Mouse (Mus musculus) testis, adult 2 months (tissue): ENCODE measurements around the gene Ythdf1. TPM values are rescaled to one million over a fixed set of nuclear protein-coding genes. Genes with fewer than 3 reads are reported as not detected.

Experiments
- H3K27ac ChIP-seq: fragments of 200-500 bp; 2 replicates; pipeline ENCODE4 v1.5.1; 2012; ENCODE audit warnings: low read depth, low read length; ENCODE audit not compliant: control insufficient read depth, insufficient read depth
- H3K27me3 ChIP-seq: fragments of 200-500 bp; 2 replicates; pipeline ENCODE4 v1.6.1; 2012; ENCODE audit warnings: mild to moderate bottlenecking, low read length, moderate library complexity; ENCODE audit not compliant: control insufficient read depth, insufficient read depth
- H3K36me3 ChIP-seq: fragments of 200-500 bp; 2 replicates; pipeline ENCODE4 v1.6.1; 2012; ENCODE audit warnings: mild to moderate bottlenecking, low read length; ENCODE audit not compliant: control insufficient read depth, insufficient read depth
- H3K4me1 ChIP-seq: fragments of 200-500 bp; 2 replicates; pipeline ENCODE4 v1.6.1; 2012; ENCODE audit warnings: low read length; ENCODE audit not compliant: control insufficient read depth, insufficient read depth
- H3K4me3 ChIP-seq: fragments of 200-500 bp; 2 replicates; pipeline ENCODE4 v1.5.1; 2012; ENCODE audit warnings: low read depth, mild to moderate bottlenecking, low read length, moderate library complexity, mixed read lengths; ENCODE audit not compliant: control insufficient read depth
- CTCF ChIP-seq: fragments of 200-500 bp; IDR thresholded peaks from 2 replicates; pipeline ENCODE4 v1.5.1; 2012; ENCODE audit warnings: low read depth, mild to moderate bottlenecking, inconsistent platforms, low read length, moderate library complexity; ENCODE audit not compliant: control insufficient read depth, insufficient read depth, insufficient replicate concordance
- POLR2A ChIP-seq: fragments of 200-500 bp; IDR thresholded peaks from 2 replicates; pipeline ENCODE4 v1.6.1; 2012; ENCODE audit warnings: low read depth, mild to moderate bottlenecking, inconsistent platforms, low read length, moderate library complexity; ENCODE audit not compliant: control insufficient read depth
- polyA plus RNA-seq: library from polyadenylated mRNA; depleted of rRNA; stranded (reverse); fragments of >200 nt; gene quantifications from 2 replicates; pipeline ENCODE4 v1.2.3, GENCODE M21; 2012

The Ythdf1 gene
- polyA plus RNA-seq, 1 experiment, result 22.5 TPM

DNA sequence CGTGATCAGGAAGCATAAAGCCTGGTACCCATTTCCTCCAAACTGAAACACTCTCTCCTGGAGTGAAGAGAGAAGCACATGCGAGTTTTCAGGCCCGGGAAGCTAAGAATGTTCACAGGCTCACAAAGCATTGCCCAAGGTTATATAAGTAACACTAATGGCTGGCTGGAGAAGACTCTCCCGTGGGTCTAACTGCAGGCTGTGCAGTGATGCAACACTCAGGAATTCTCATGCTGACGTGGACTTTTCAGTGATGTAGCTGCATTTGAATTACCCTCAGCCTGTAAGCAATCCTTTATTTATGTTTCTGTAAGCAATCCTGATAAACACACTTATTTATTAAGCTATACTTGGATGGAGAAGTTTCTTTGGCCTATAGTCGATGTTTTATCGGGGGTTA is 38.9 kb upstream of the Ythdf1 start:
- TF ChIP-seq CTCF (no peak), POLR2A (no peak)
- H3K4me3 ChIP-seq, result no peak overlapping the region
- H3K27ac ChIP-seq, result no peak overlapping the region
- no peaks in the 10 kb centered on the region for H3K36me3 ChIP-seq
- 0 out of 2 replicates have a peak, but pooled peaks cover 4% of the 10 kb centered on the region for H3K4me1 ChIP-seq
- no peaks in the 10 kb centered on the region for H3K27me3 ChIP-seq

DNA sequence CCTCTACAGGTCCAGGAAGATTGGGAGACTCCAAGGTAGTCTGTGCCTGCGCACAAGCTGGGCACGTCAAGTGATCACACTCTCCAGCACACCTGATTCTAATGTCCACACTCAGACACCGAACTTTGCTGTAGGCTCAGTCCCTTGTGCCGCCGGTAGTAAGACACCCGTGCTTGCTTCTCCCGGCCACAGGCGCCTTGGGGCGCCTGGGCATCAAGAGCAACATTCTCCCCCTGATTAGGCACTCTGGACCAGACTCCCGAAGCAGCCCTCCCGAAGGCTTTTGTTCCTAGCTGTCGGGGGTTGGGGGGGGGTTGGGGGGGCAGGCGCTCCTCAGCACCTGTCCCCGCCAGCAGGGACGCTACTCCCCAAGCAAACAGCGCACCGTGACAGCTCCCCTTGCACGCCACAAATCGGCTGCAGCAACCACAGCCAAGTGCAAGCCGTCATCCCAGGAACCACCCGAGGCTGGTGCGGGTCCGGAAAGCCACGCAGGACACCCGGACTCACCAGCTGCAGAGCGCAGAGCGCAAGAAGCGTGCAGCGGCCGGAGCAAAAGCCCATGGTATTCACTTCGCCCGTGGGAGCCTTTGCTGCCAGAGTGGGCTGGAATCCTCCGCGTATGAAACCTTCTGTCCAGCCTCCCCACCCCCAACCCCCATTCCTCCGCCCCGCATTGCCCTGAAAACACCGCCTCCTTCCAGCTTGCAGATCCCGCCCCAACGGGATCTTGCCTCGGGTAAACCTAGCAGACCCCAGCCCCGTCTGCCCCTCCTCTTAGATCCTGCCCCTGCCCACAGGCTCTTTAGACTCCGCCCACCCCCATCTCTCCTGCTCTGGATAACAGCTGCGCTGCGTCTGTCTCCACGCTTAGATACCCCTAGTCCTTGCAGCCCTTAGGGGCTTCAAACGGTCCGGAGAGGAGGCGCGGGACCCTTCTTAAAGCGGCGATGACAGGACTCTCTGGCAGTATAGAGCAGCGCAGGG is 33.6 kb upstream of the Ythdf1 start, which contains the start of gene Nkain4:
TSS of gene Nkain4 (minus strand) at position 639 of the 987 bp plus-strand sequence.
- H3K4me1 ChIP-seq, result peaks cover 4% of the 10 kb centered on the region; the same call in 1 of the 2 replicates
- H3K27me3 ChIP-seq, result no peaks in the 10 kb centered on the region
- no peak within 1 kb of the TSS for H3K27ac ChIP-seq
- peak within 1 kb of the TSS; percentile 78 for H3K4me3 ChIP-seq
- no peak for TF ChIP-seq POLR2A
- TF ChIP-seq CTCF, result peak; percentile 8; the same call in 1 of the 2 replicates
- H3K36me3 ChIP-seq, result no peaks in the 10 kb centered on the region

DNA sequence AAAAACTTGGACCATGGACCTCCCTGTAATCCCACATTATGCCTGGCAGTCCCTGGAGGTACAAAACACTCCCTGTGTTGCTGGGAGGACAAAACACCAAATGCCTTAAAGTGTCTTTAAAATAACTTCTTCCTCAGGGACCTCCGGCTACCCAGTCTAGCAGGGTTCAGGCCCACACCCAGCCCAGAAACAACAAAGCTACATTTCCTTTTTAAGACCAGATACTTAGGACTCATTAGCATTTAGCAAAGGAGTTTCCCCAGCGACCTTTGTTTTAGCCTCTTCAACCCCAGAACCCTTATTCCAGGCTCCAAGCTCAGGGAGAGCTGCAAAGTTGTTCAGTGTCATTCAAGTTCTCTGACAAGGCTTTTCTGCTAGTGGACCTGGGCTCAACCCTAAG is 32.9 kb upstream of the Ythdf1 start:
- no peaks in the 10 kb centered on the region for H3K27me3 ChIP-seq
- no peaks in the 10 kb centered on the region for H3K36me3 ChIP-seq
- TF ChIP-seq CTCF (no peak), POLR2A (no peak)
- H3K27ac ChIP-seq, result no peak overlapping the region
- H3K4me1 ChIP-seq, result peaks cover 4% of the 10 kb centered on the region; the same call in 1 of the 2 replicates
- no peak overlapping the region for H3K4me3 ChIP-seq

DNA sequence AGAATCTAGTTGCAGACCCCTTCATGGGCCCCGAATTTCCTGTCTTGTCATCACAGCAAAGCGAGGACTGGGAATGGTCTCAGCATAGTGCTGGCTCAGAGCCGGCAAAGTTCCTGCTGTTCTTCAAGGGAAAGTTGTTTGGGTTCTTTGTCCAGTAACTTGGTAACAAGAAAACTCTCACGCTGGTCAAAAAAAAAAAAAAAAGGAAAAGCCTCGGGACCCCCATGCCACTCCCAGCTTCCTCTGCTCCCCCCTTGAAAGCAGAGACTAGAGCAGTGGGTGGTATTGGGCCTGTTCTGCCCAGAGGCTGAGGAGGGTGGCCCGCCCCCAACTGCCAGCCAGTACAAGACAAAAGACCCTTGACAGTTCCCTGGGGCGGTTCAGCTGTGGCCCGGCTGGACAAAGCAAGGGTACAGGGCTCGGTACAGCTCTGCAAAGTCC is 32.0 kb upstream of the Ythdf1 start:
- no peak overlapping the region for H3K4me3 ChIP-seq
- no peak for TF ChIP-seq CTCF
- TF ChIP-seq POLR2A, result no peak
- no peaks in the 10 kb centered on the region for H3K27me3 ChIP-seq
- peaks cover 4% of the 10 kb centered on the region; the same call in 1 of the 2 replicates for H3K4me1 ChIP-seq
- no peak overlapping the region for H3K27ac ChIP-seq
- no peaks in the 10 kb centered on the region for H3K36me3 ChIP-seq

DNA sequence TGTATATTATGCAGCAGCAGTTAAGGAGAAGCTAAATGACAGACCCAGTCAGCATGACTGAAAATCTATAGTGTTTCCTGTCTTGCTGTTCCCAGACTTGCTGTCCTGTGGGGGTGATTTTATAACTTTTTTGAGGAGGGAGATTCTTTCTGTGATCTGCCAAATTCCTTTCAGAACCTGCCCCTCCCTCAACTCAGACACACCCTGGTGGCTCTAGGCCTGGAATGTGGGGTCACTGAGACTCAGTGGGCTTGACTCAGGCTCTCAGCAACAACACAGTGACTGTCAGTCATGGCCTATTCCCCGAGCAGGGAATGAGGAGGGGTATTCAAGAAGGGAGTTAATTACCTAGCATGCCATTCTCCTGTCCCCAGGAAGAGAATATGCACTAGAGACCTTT is 29.2 kb upstream of the Ythdf1 start:
- Histone ChIP-seq H3K4me3 (no peak overlapping the region), H3K27me3 (no peaks in the 10 kb centered on the region), H3K27ac (no peak overlapping the region), H3K36me3 (no peaks in the 10 kb centered on the region), H3K4me1 (peaks cover 3% of the 10 kb centered on the region; the same call in 1 of the 2 replicates)
- TF ChIP-seq POLR2A, result no peak
- no peak for TF ChIP-seq CTCF

DNA sequence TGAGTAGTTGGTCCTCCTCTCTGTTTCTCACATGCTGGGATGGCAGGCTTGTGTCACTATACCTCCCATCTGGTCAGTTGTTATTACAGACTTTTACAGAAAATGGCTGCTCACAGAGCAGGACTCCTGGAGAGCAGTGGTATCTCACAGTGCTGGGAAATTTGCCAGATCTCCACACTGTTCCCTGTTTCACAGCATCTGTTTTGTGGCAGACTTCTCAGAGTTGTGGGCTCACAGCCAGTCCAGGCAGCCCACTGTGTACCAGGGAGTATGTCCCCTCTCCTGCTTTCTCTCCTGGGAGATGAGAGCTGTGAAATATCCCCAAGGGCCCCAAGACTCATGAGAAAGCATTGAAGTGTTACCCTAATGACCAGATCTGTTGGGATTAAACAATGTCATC is 21.1 kb upstream of the Ythdf1 start:
- Histone ChIP-seq H3K27me3 (no peaks in the 10 kb centered on the region), H3K36me3 (no peaks in the 10 kb centered on the region), H3K4me1 (no peaks in the 10 kb centered on the region; the same call in 1 of the 2 replicates), H3K4me3 (peak overlapping the region; percentile 37), H3K27ac (no peak overlapping the region)
- TF ChIP-seq POLR2A (no peak), CTCF (no peak)

DNA sequence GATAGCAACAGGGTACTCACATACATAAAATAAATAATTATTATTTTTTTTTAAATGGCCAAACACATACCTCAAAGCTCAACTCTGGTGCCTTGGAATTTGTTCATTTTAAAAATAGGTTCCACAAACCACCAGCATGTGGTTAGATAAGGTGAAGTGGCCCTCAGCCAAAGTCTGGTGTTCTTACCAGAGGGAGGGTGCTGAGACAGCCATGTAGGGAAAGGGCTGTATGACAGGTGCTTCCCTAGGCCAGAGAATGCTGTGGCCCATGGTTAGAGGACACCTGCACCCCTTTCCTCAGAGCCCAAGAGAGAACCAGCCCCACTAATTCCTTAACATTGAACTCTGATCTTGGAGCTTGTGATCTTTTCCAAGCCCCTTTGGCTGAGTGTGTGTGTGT is 19.4 kb upstream of the Ythdf1 start:
- Histone ChIP-seq H3K4me3 (no peak overlapping the region), H3K27me3 (no peaks in the 10 kb centered on the region), H3K36me3 (no peaks in the 10 kb centered on the region), H3K27ac (no peak overlapping the region), H3K4me1 (no peaks in the 10 kb centered on the region; the same call in 1 of the 2 replicates)
- TF ChIP-seq CTCF (no peak), POLR2A (no peak)
